Mouse (Mus musculus): Measurements from ENCODE around the gene Lrrc8e.

GRCm38 (mm10) chr8:4229784-4230183, 3.2 kb downstream of the Lrrc8e start:
- TF ChIP-seq POLR2A (IDR thresholded peaks at IDR 0.05; ENCODE audit: control insufficient read depth, low read depth, low read length): no peak
- TF ChIP-seq CTCF (IDR thresholded peaks at IDR 0.05; ENCODE audit: control insufficient read depth, insufficient read depth, insufficient replicate concordance, low read depth, low read length): no peak

All from testis, adult 2 months (tissue).